Mouse (Mus musculus) MEL (cell line): ENCODE results near the gene Skint8.
"Not testable (repeated sequence)": the region's sequence is repeated elsewhere in the genome, so short reads cannot be mapped to it uniquely, and the experiment has no call there.

Source experiments
- JUND ChIP-seq: IDR thresholded peaks from 2 replicates; pipeline ENCODE4 v1.6.1; 2011; ENCODE audit warnings: low read depth, mild to moderate bottlenecking, improper control_type of control experiment, low read length
- NELFE ChIP-seq: IDR thresholded peaks from 2 replicates; pipeline ENCODE4 v1.6.1; 2011; ENCODE audit warnings: low read depth, low read length, improper control_type of control experiment

DNA sequence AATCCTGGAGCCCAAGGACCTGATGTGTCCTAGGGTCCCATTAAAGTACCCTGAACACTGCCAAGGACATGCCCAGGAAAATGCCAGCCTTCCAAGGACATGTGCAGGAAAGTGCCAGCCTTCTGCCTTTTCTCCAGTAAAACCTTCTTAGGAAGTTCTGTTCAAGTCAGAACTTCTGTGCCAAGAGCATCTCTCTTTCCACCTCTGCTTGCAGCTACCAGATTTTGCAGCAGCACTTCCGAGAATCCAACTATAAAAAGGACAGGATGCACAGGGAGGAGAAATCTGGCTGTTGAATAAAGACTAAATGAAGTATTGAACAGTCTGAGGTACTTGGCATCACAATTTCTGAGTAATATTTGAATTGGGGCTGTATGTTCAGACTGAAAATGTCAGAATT is 18.7 kb upstream of the Skint8 start:
- TF ChIP-seq NELFE, JUND: not testable (repeated sequence)
